Comparison of ENCODE assay signal across 15 mouse cellular contexts in genomic region chr17:84332940-84333339, GRCm38 (mm10).
DNase-seq lines count a peak whose midpoint lies in the region; ATAC-seq lines count a peak whose summit lies in the region.
"Had no signal": no experiment of that assay in that cellular context is flagged by ENCODE, and none has a peak within 500 bp of the region (broad histone marks: within the 10 kb centered on the region; RNA-seq: fewer than 3 reads in every experiment).

No protein-coding gene starts in this region.

- no peak overlapping the region for H3K27ac ChIP-seq in forebrain, embryonic 16.5 days (ENCODE audit: low read length)
- no peak overlapping the region for H3K27ac ChIP-seq in midbrain, embryonic 10.5 days (replicated peaks)
- H3K27ac ChIP-seq: embryonic facial prominence, embryonic 10.5 days; forebrain, embryonic 15.5 days; heart, adult 2 months; limb, embryonic 10.5 days; midbrain, embryonic 15.5 days had no signal

- H3K4me3 ChIP-seq in forebrain, embryonic 16.5 days (replicated peaks; ENCODE audit: low read length): no peak overlapping the region
- no peak overlapping the region for H3K4me3 ChIP-seq in midbrain, embryonic 10.5 days
- H3K4me3 ChIP-seq: embryonic facial prominence, embryonic 10.5 days; forebrain, embryonic 15.5 days; heart, adult 2 months; limb, embryonic 10.5 days; midbrain, embryonic 15.5 days had no signal

- ATAC-seq in common myeloid progenitor, adult 5-6 weeks (replicated peaks; ENCODE audit: low read depth, poor library complexity, severe bottlenecking): peak; percentile 47
- peak; percentile 11; the same call in 1 of the 2 replicates for ATAC-seq in neutrophil, adult 5-6 weeks (ENCODE audit: extremely low read depth, insufficient number of reproducible peaks, low FRiP score, poor library complexity, severe bottlenecking)
- ATAC-seq in forebrain, embryonic 16.5 days: no peak
- ATAC-seq: forebrain, embryonic 15.5 days; intestine, embryonic 16.5 days; midbrain, embryonic 15.5 days had no signal

- H3K9ac ChIP-seq in forebrain, embryonic 16.5 days (replicated peaks; ENCODE audit: low read depth, low read length): no peak overlapping the region
- H3K9ac ChIP-seq: forebrain, embryonic 15.5 days; midbrain, embryonic 15.5 days had no signal

- H3K27me3 ChIP-seq in forebrain, embryonic 16.5 days (replicated peaks; ENCODE audit: control insufficient read depth, insufficient read depth, low read length): no peaks in the 10 kb centered on the region
- no peaks in the 10 kb centered on the region for H3K27me3 ChIP-seq in midbrain, embryonic 10.5 days (ENCODE audit: low read depth, poor library complexity, severe bottlenecking)
- H3K27me3 ChIP-seq: forebrain, embryonic 15.5 days; midbrain, embryonic 15.5 days had no signal

- H3K4me1 ChIP-seq in forebrain, embryonic 16.5 days (replicated peaks; ENCODE audit: control insufficient read depth, insufficient read depth, low read length): no peaks in the 10 kb centered on the region; the same call in 1 of the 2 replicates
- H3K4me1 ChIP-seq in midbrain, embryonic 10.5 days: no peaks in the 10 kb centered on the region
- H3K4me1 ChIP-seq: forebrain, embryonic 15.5 days; midbrain, embryonic 15.5 days had no signal

- WGBS in forebrain, embryonic 16.5 days: 91% methylated on average over 5 of the region's 5 CpGs
- 91% methylated on average over 5 of the region's 5 CpGs for WGBS in midbrain, embryonic 10.5 days

- DNase-seq in adrenal gland, postnatal 14 days: peak; percentile 26
- DNase-seq in adrenal gland, postnatal 10 days: no peak
- peak; percentile 32 to 40 for DNase-seq in spleen, postnatal 36 days (ENCODE audit: low spot score in 2 of 2)
- DNase-seq in spleen, postnatal 10 days (ENCODE audit: low spot score in 2 of 2): no peak
- DNase-seq in midbrain, embryonic 10.5 days (ENCODE audit: low spot score): no peak
- DNase-seq: heart, adult 2 months; heart, postnatal 36 days had no signal

- H3K36me3 ChIP-seq in forebrain, embryonic 16.5 days (ENCODE audit: control insufficient read depth, insufficient read depth): no peaks in the 10 kb centered on the region
- H3K36me3 ChIP-seq in midbrain, embryonic 10.5 days: peaks cover 33% of the 10 kb centered on the region; the same call in 1 of the 2 replicates
- H3K36me3 ChIP-seq: forebrain, embryonic 15.5 days; midbrain, embryonic 15.5 days had no signal

- H3K4me2 ChIP-seq in forebrain, embryonic 16.5 days (ENCODE audit: low read length): no peak overlapping the region
- H3K4me2 ChIP-seq: forebrain, embryonic 15.5 days; midbrain, embryonic 15.5 days had no signal

- no peaks in the 10 kb centered on the region for H3K9me3 ChIP-seq in forebrain, embryonic 16.5 days (ENCODE audit: control insufficient read depth, low read length)
- H3K9me3 ChIP-seq in midbrain, embryonic 10.5 days (replicated peaks): no peaks in the 10 kb centered on the region
- H3K9me3 ChIP-seq: embryonic facial prominence, embryonic 10.5 days; forebrain, embryonic 15.5 days; limb, embryonic 10.5 days; midbrain, embryonic 15.5 days had no signal

Comparison
In these comparisons a context has a peak if more than half of its experiments do, and no peak if none do; other contexts are left out.
1. DNase-seq: peak in adrenal gland, postnatal 14 days (single experiment) and spleen, postnatal 36 days (2 of 2); none in adrenal gland, postnatal 10 days (single experiment), spleen, postnatal 10 days (0 of 2) and midbrain, embryonic 10.5 days (single experiment).